Mouse (Mus musculus) macrophage (primary cell): Measurements from ENCODE around the gene Tbc1d22a. TPM values are rescaled to one million over a fixed set of nuclear protein-coding genes. Genes with fewer than 3 reads are reported as not detected.

ENCODE experiments used
- H3K27ac ChIP-seq: fragments of 350-480 bp; formaldehyde crosslinking; 2 replicates; pipeline ENCODE4 v1.9.0; 2021
- H3K36me3 ChIP-seq: fragments of 350-480 bp; formaldehyde crosslinking; 2 replicates; pipeline ENCODE4 v1.9.0; 2021; ENCODE audit errors: inconsistent target
- H3K4me3 ChIP-seq: fragments of 350-480 bp; formaldehyde crosslinking; 2 replicates; pipeline ENCODE4 v1.9.0; 2021; ENCODE audit errors: inconsistent target
- H3K79me2 ChIP-seq: fragments of 350-480 bp; formaldehyde crosslinking; 2 replicates; pipeline ENCODE4 v1.9.0; 2021; ENCODE audit errors: inconsistent target
- WGBS: methylation state at CpG from one replicate; pipeline ENCODE4 v1.1.7; 2026; ENCODE audit warnings: inconsistent platforms; ENCODE audit not compliant: missing documents; 5-methylcytosine and 5-hydroxymethylcytosine counted together
- polyA plus RNA-seq: library from polyadenylated mRNA; stranded (reverse); fragments of 250-400 nt; gene quantifications from 3 replicates; pipeline ENCODE4 v1.2.4, GENCODE M21; 2018; ENCODE audit warnings: inconsistent platforms

The Tbc1d22a gene
- polyA plus RNA-seq, 1 experiment from 2014 or later, result 49.5 TPM

- 88% methylated on average over 3 of the region's 3 CpGs for WGBS
- Histone ChIP-seq H3K36me3 (peaks cover 3% of the 10 kb centered on the region; the same call in 1 of the 2 replicates), H3K27ac (no peak overlapping the region), H3K4me3 (no peak overlapping the region), H3K79me2 (no peaks in the 10 kb centered on the region)
Observed at GRCm38 (mm10) chr15:86346606-86347005, 132.3 kb downstream of the Tbc1d22a start.

GRCm38 (mm10) chr15:86354932-86355331 is 140.7 kb downstream of the Tbc1d22a start:
- H3K79me2 ChIP-seq, result peaks cover 12% of the 10 kb centered on the region; the same call in 1 of the 2 replicates
- WGBS, result 61% methylated on average over 2 of the region's 2 CpGs
- H3K4me3 ChIP-seq, result no peak overlapping the region
- peaks cover 18% of the 10 kb centered on the region; the same call in 1 of the 2 replicates for H3K36me3 ChIP-seq
- H3K27ac ChIP-seq, result no peak overlapping the region

DNA sequence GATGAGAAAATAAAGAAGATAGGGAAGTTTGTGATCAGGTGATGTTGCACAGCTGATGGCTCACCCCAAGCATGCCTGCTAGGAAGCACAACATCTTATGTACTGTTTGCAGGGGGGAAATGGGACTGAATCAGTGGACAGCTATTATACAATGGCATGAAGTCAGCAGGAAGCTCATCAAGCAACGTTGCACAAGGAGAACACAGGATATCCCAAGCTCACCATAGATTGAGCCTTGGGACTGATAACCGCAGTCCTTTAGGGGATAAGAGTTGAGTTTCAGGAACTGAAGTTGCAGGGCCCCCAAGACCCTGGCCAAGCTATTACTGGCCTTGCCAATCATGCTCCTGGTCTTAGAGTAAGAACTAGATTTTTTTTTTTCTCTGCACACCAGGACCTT is 141.6 kb downstream of the Tbc1d22a start:
- H3K36me3 ChIP-seq, result peaks cover 18% of the 10 kb centered on the region; the same call in 1 of the 2 replicates
- H3K4me3 ChIP-seq, result no peak overlapping the region
- H3K27ac ChIP-seq, result no peak overlapping the region
- peaks cover 12% of the 10 kb centered on the region; the same call in 1 of the 2 replicates for H3K79me2 ChIP-seq
- 40% methylated on average over 2 of the region's 2 CpGs for WGBS

DNA sequence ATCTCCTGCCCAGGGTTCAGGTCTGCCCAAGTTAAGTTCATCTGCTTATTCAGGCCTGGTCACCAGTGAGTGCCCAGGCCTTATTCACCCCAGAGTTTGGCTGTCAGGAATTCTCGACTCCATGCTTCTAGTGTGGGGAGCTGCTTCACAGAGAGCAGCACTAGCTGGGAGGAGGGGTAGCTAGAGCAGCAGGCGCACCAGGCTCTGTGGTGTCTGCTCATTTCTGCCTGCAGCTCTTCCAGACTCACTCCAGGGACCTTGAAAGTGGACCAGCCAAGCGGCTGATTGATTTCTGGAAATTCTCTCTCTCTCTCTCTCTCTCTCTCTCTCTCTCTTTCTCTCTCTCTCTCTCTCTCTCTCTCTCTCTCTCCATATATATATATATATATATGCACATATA is 146.1 kb downstream of the Tbc1d22a start:
- Histone ChIP-seq H3K4me3 (no peak overlapping the region), H3K36me3 (no peaks in the 10 kb centered on the region), H3K27ac (no peak overlapping the region), H3K79me2 (peaks cover 22% of the 10 kb centered on the region; the same call in 1 of the 2 replicates)
- WGBS, result 97% methylated on average over 3 of the region's 3 CpGs

DNA sequence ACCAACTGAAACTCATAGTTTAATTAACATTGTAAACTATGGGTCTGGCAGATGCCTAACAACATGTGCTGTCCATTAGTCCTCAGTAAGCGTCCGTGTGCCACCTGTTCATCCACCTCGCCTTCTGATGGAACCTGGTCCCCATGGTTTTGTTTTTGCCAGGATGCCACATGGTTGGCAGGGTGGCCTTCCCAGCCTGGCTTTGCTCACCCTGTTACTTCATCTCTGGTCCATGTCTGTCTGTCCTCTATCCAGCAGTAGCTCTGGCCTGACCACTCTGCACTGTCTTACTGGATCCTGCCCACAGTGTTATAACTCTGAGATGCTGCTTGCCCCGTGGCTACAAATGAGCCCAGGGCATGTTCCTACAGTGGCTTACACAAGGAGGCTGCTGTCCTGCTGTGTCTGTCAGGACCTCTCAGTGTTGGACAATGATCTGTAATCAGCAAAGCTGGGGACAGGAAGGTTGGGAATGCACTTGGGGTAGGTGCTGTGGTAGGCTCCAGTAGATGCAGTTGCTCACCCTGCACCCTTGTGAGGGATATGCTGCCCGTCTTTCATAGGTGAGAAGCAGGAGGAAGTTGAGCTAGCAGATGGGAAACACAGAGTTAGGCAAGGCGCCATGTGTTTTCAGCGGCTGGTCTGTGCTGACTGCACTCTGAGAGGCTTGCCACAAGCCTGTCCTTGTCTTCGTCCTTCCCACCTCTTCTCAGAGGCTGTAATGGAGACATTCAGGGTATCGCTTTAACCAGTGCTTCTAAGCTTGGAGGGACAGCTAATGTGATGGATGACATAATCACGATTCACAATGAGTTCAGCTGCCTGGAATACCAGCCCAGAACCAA is 148.3 kb downstream of the Tbc1d22a start:
- Histone ChIP-seq H3K79me2 (peaks cover 25% of the 10 kb centered on the region; the same call in 1 of the 2 replicates), H3K36me3 (peaks cover 11% of the 10 kb centered on the region; the same call in 1 of the 2 replicates), H3K27ac (no peak overlapping the region), H3K4me3 (no peak overlapping the region)
- WGBS, result 60% methylated on average over 10 of the region's 10 CpGs

GRCm38 (mm10) chr15:86363841-86364295 is 149.6 kb downstream of the Tbc1d22a start:
- Histone ChIP-seq H3K4me3 (no peak overlapping the region), H3K79me2 (peaks cover 17% of the 10 kb centered on the region; the same call in 1 of the 2 replicates), H3K27ac (peak overlapping the region; percentile 69), H3K36me3 (peaks cover 21% of the 10 kb centered on the region; the same call in 1 of the 2 replicates)
- 13% methylated on average over 4 of the region's 4 CpGs for WGBS

DNA sequence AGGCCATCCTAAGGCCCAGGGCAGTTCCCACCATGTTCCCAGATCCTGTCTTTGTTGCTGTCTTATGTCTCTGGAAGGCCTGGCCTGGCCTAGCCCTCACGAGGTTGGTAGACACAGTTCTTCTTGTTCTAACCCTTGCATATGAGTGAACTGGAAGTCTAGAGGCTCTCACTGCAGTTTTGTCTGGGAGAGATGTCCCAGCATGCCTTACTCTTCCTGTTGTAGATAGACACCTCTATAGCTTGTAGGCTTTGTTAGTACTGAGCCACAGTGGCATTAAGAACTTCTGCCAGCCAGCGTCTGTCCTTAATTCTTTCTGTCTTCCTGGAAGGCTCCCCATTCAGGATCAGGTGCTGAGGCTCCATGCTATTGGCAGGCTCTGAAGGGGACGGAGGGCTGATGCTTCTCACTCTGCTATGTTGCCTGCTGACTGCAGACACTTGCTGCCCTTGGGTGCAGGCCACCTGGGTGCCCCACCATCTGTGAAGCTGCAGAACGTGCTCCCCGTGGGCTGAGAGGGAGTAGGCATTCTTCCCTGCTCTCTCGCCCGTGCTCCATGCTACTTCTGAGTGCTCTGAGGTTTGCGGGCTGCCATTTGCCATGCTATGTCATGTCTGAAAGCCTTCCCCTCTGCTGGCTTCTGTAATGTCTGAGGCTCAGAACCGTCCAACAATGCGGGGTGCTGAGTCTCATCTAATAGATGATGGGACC is 150.8 kb downstream of the Tbc1d22a start:
- H3K27ac ChIP-seq, result peak overlapping the region; percentile 69; the same call in 1 of the 2 replicates
- no peak overlapping the region for H3K4me3 ChIP-seq
- H3K36me3 ChIP-seq, result peaks cover 21% of the 10 kb centered on the region; the same call in 1 of the 2 replicates
- peaks cover 14% of the 10 kb centered on the region; the same call in 1 of the 2 replicates for H3K79me2 ChIP-seq
- 90% methylated on average over 10 of the region's 10 CpGs for WGBS

- WGBS, result 98% methylated on average over 4 of the region's 4 CpGs
- Histone ChIP-seq H3K79me2 (peaks cover 14% of the 10 kb centered on the region; the same call in 1 of the 2 replicates), H3K36me3 (peaks cover 21% of the 10 kb centered on the region; the same call in 1 of the 2 replicates)
Observed at GRCm38 (mm10) chr15:86366726-86367125, 152.5 kb downstream of the Tbc1d22a start.

DNA sequence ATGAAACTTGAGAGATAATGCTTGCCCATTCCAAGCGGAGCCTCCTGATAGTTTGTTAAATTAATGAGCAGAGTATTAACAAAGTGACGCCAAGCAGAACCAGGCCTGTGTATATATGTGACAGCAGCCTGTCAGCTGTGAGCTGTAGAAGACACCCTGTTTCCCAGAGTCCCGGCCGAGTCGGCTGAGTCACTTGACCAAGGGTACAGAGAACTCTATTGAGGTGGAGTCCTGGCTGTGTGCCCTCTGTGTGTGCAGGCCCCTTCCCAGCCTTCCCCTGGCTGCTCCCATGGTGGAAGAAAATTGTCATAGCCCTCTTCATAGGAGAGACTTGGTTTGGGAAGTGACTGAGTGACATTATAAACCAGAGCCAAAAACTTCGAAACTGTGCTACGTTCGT is 153.0 kb downstream of the Tbc1d22a start:
- Histone ChIP-seq H3K36me3 (peaks cover 21% of the 10 kb centered on the region; the same call in 1 of the 2 replicates), H3K27ac (no peak overlapping the region), H3K4me3 (no peak overlapping the region), H3K79me2 (peaks cover 14% of the 10 kb centered on the region; the same call in 1 of the 2 replicates)
- 91% methylated on average over 8 of the region's 8 CpGs for WGBS

More at GRCm38 (mm10) chr15:86366726-86367125, 152.5 kb downstream of the Tbc1d22a start:
- no peak overlapping the region for H3K27ac ChIP-seq
- H3K4me3 ChIP-seq, result no peak overlapping the region

GRCm38 (mm10) chr15:86370846-86371245 is 156.6 kb downstream of the Tbc1d22a start:
- WGBS, result 88% methylated on average over 3 of the region's 3 CpGs
- Histone ChIP-seq H3K4me3 (no peak overlapping the region), H3K79me2 (no peaks in the 10 kb centered on the region; the same call in 1 of the 2 replicates), H3K27ac (no peak overlapping the region), H3K36me3 (peaks cover 21% of the 10 kb centered on the region; the same call in 1 of the 2 replicates)

GRCm38 (mm10) chr15:86375262-86375661 is 161.0 kb downstream of the Tbc1d22a start:
- Histone ChIP-seq H3K27ac (no peak overlapping the region), H3K79me2 (no peaks in the 10 kb centered on the region), H3K4me3 (no peak overlapping the region), H3K36me3 (no peaks in the 10 kb centered on the region)
- 79% methylated on average over 3 of the region's 3 CpGs for WGBS

DNA sequence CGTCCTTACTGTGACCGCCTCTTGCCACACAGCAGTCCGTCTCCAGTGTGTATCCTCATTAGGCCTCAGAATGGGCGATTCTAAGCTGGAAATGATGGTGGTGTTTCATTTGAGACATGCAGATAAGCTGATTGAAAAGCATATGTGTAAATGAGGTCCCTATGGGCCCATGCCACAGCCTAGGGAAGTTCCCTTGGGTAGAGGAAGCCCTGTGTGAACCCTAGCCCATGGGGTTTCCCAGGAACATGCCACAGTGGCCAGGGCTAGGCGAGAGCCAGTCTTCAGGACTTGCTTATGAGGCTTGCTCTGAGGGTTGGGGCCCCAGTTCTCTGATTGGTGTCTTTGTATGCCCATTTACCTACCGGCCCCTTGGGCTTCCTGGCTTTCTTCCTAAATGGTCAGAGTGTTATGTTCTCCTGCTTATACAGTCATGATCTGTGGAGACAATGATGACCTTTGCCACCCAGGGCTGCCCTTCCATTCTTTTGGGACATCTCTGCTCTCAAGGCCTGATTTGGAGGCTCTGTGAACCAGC is 161.7 kb downstream of the Tbc1d22a start:
- H3K79me2 ChIP-seq, result no peaks in the 10 kb centered on the region
- 94% methylated on average over 6 of the region's 6 CpGs for WGBS
- no peaks in the 10 kb centered on the region for H3K36me3 ChIP-seq
- no peak overlapping the region for H3K4me3 ChIP-seq
- H3K27ac ChIP-seq, result no peak overlapping the region

DNA sequence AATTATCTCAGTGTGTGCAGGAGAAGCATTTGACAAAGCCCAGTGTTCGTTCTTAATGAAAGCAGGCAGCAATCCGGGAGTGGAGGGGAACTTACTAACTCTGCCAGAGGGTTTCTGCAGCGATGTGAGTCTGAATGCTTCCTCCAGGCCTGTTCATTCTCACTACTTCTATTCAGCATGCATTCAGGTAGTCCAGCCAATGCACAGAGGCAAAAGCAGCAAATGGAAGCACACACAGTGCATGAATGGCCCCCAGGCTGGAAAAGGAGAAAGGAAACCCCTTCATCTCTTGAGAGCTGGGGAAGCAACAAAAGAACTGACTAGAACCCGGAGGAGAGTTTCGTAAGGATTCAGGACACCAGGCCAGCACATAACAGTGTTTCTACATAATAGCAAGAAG is 169.0 kb downstream of the Tbc1d22a start:
- Histone ChIP-seq H3K36me3 (no peaks in the 10 kb centered on the region), H3K27ac (no peak overlapping the region), H3K4me3 (no peak overlapping the region), H3K79me2 (no peaks in the 10 kb centered on the region; the same call in 1 of the 2 replicates)
- WGBS, result 90% methylated on average over 5 of the region's 5 CpGs

DNA sequence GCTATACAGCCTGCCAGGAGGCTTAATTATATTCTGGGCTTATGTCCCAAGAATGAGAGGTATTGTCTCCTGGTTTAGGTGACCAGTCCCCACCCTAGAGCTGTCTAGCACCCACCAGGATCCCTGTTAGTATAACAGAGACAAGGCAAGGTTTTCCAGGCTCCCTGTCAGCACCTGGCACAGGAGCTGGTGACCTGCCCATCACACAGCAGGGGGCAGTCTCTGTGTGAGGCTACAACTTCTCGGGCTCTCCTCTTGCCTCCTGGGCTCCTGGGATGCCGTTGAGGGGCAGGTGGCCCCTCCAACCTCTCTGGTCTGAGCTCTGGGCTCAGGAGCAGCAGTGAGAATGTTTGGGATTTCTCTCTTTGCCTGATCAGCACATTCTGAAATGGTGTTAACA is 171.2 kb downstream of the Tbc1d22a start:
- H3K36me3 ChIP-seq, result peaks cover 2% of the 10 kb centered on the region; the same call in 1 of the 2 replicates
- H3K27ac ChIP-seq, result no peak overlapping the region
- H3K4me3 ChIP-seq, result no peak overlapping the region
- no peaks in the 10 kb centered on the region; the same call in 1 of the 2 replicates for H3K79me2 ChIP-seq
- WGBS, result 100% methylated on average over 2 of the region's 2 CpGs
